Mouse (Mus musculus) layer of hippocampus, postnatal 10 days (tissue): ENCODE data around the gene Slamf8. TPM values are rescaled to one million over a fixed set of nuclear protein-coding genes. Genes with fewer than 3 reads are reported as not detected.

Experiments used
- DNase-seq, 2 experiments: peaks; one replicate each; pipeline ENCODE4 v3.0.0; 2021; ENCODE audit warnings: low spot score in 2 of 2
- total RNA-seq, 2 experiments: library from RNA; stranded (reverse); gene quantifications; 2 replicates each; pipeline ENCODE4 v1.2.3; 2021

Slamf8 gene
- total RNA-seq, 2 experiments from 2014 or later = not detected

- DNase-seq = no peak
These were observed 3.6 kb upstream of the Slamf8 start for GRCm38 (mm10) chr1:172593956-172594355.

GRCm38 (mm10) chr1:172593321-172593720 is 3.0 kb upstream of the Slamf8 start:
- DNase-seq = no peak

- DNase-seq = peak; percentile 21 to 35
These were observed 4.5 kb downstream of the Slamf8 start for GRCm38 (mm10) chr1:172585612-172586567.

GRCm38 (mm10) chr1:172585026-172585425 is 5.3 kb downstream of the Slamf8 start:
- no peak for DNase-seq

GRCm38 (mm10) chr1:172584271-172584670 is 6.1 kb downstream of the Slamf8 start:
- DNase-seq = no peak

GRCm38 (mm10) chr1:172582436-172582835 is 7.9 kb downstream of the Slamf8 start:
- DNase-seq = no peak

GRCm38 (mm10) chr1:172580116-172580515 is 10.3 kb downstream of the Slamf8 start:
- DNase-seq = no peak

GRCm38 (mm10) chr1:172567758-172568157 is 22.6 kb downstream of the Slamf8 start:
- no peak for DNase-seq

- DNase-seq = no peak
These were observed 24.2 kb downstream of the Slamf8 start for GRCm38 (mm10) chr1:172566131-172566530.

GRCm38 (mm10) chr1:172563465-172563828 is 26.9 kb downstream of the Slamf8 start:
- no peak for DNase-seq

- peak; percentile 70 to 76 for DNase-seq
These were observed 27.5 kb downstream of the Slamf8 start for GRCm38 (mm10) chr1:172562641-172563464.

GRCm38 (mm10) chr1:172555638-172556037 is 34.7 kb downstream of the Slamf8 start, which contains the start of gene Vsig8:
Vsig8 (plus strand) TSS chr1:172555938.
- no peak for DNase-seq

GRCm38 (mm10) chr1:172552623-172553022 is 37.7 kb downstream of the Slamf8 start:
- no peak for DNase-seq

GRCm38 (mm10) chr1:172551009-172551408 is 39.4 kb downstream of the Slamf8 start:
- DNase-seq = no peak

- no peak for DNase-seq
These were observed 39.8 kb downstream of the Slamf8 start for GRCm38 (mm10) chr1:172550551-172550951.

GRCm38 (mm10) chr1:172549717-172550116 is 40.7 kb downstream of the Slamf8 start:
- DNase-seq = no peak

- no peak for DNase-seq
These were observed 41.1 kb downstream of the Slamf8 start for GRCm38 (mm10) chr1:172549314-172549713.

- DNase-seq = no peak
These were observed 41.9 kb downstream of the Slamf8 start for GRCm38 (mm10) chr1:172548501-172548900.

GRCm38 (mm10) chr1:172546062-172546461 is 44.3 kb downstream of the Slamf8 start:
- DNase-seq = no peak

GRCm38 (mm10) chr1:172540283-172540820 is 50.0 kb downstream of the Slamf8 start:
- DNase-seq = no peak

- DNase-seq = no peak
These were observed 50.5 kb downstream of the Slamf8 start for GRCm38 (mm10) chr1:172539827-172540226.

GRCm38 (mm10) chr1:172535116-172535515 is 55.3 kb downstream of the Slamf8 start:
- DNase-seq = no peak
